Mouse (Mus musculus) kidney, postnatal 0 days (tissue): ENCODE measurements around the gene N4bp1. TPM values are rescaled to one million over a fixed set of nuclear protein-coding genes. Genes with fewer than 3 reads are reported as not detected.

ENCODE experiments used
- ATAC-seq: fragments of 200-750 bp; cut with Nextera tagmentation; replicated peaks from 2 replicates; pipeline ENCODE4 v1.8.0; 2017; ENCODE audit warnings: low read depth, moderate number of reproducible peaks, moderate TSS enrichment, moderate library complexity; ENCODE audit not compliant: low FRiP score
- DNase-seq: peaks from one replicate; pipeline ENCODE4 v3.0.0-alpha.2; 2016; ENCODE audit warnings: low spot score
- H3K27ac ChIP-seq: fragments of 300-500 bp; sonication (generic); 2 replicates; pipeline ENCODE4 v1.5.1; 2014; ENCODE audit warnings: mild to moderate bottlenecking
- H3K27me3 ChIP-seq: fragments of 300-500 bp; sonication (generic); 2 replicates; pipeline ENCODE4 v1.6.1; 2014; ENCODE audit warnings: low read length, mixed read lengths; ENCODE audit not compliant: insufficient read depth
- H3K36me3 ChIP-seq: fragments of 300-500 bp; sonication (generic); 2 replicates; pipeline ENCODE4 v1.6.1; 2014; ENCODE audit warnings: low read length, mixed read lengths; ENCODE audit not compliant: insufficient read depth
- H3K4me1 ChIP-seq: fragments of 300-500 bp; sonication (generic); replicated peaks from 2 replicates; pipeline ENCODE4 v1.6.1; 2014; ENCODE audit warnings: antibody characterized with exemption, low read length, mixed read lengths; ENCODE audit not compliant: insufficient read depth
- H3K4me2 ChIP-seq: fragments of 300-500 bp; sonication (generic); 2 replicates; pipeline ENCODE4 v1.6.1; 2014; ENCODE audit warnings: mild to moderate bottlenecking, low read length, moderate library complexity, mixed read lengths
- H3K4me3 ChIP-seq: fragments of 300-500 bp; sonication (generic); replicated peaks from 2 replicates; pipeline ENCODE4 v1.5.1; 2014; ENCODE audit warnings: low read depth, low read length
- H3K9ac ChIP-seq: fragments of 300-500 bp; sonication (generic); 2 replicates; pipeline ENCODE4 v1.6.1; 2014; ENCODE audit warnings: low read depth, low read length
- H3K9me3 ChIP-seq: fragments of 300-500 bp; sonication (generic); replicated peaks from 2 replicates; pipeline ENCODE4 v1.6.1; 2016; ENCODE audit warnings: low read length, inconsistent platforms, mixed read lengths
- CTCF ChIP-seq: IDR thresholded peaks from 2 replicates; pipeline ENCODE4 v1.5.1; 2016; ENCODE audit warnings: antibody characterized with exemption, low read depth, mild to moderate bottlenecking, moderate library complexity
- WGBS: fragments of 180-500 bp; shearing (Covaris S2); extraction: QIAGEN DNeasy Blood & Tissue Kit; methylation state at CpG from one replicate; pipeline ENCODE4 v1.1.7; 2014; 5-methylcytosine and 5-hydroxymethylcytosine counted together
- polyA plus RNA-seq: library from polyadenylated mRNA; unstranded; fragments of >200 nt; fragmentation: Nextera tagmentation; extraction: Ambion mirVana; gene quantifications from 2 replicates; pipeline ENCODE4 v1.2.1, GENCODE M21; 2015

N4bp1 gene
- polyA plus RNA-seq, 1 experiment from 2014 or later: 6.3 TPM

DNA sequence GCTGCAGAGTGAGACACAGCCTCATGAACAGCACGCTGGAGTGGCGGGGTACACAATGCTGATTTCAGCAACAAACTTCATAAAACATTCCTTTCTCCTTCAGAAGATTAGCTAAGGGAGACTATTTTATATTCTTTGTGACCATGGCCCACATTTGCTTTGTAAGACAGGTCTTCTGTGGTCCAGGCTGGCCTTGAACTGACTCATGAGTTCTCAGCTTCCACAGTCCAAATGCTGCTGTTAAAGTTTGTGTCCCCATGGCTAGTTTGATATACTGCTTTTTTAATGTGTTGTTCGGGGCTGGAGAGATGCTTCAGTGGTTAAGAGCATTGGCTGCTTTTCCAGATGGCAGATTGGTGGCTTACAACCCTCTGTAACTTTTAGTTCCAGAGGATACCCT is 17.0 kb downstream of the N4bp1 start:
- 59% methylated on average over 3 of the region's 3 CpGs for WGBS
- TF ChIP-seq CTCF: no peak
- no peak overlapping the region for H3K4me3 ChIP-seq
- H3K9ac ChIP-seq: no peak overlapping the region
- no peak for ATAC-seq
- no peak for DNase-seq
- H3K27me3 ChIP-seq: no peaks in the 10 kb centered on the region
- H3K4me2 ChIP-seq: no peak overlapping the region
- no peak overlapping the region for H3K27ac ChIP-seq
- H3K9me3 ChIP-seq: no peaks in the 10 kb centered on the region
- no peaks in the 10 kb centered on the region for H3K36me3 ChIP-seq
- peaks cover 5% of the 10 kb centered on the region; the same call in 1 of the 2 replicates for H3K4me1 ChIP-seq

DNA sequence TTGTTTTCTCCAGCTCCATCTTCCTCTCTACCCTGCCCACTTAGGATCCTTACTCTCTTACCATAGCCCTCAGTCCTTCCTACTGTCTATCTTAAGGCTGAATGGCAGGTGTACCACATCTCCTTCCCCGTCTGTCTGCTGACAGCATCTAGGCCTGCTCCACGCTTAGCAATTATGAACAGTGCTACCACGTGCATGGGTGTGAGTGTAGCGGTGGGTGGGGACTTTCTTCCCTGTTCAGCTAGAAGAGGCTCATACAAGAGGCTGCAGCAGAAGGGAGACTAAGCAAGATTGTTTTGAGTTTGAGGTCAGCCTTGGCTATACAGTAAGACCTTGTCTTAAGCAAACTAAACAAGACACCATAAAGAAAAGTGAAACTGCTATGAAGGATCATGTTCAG is 20.3 kb downstream of the N4bp1 start:
- Histone ChIP-seq H3K27me3 (no peaks in the 10 kb centered on the region), H3K4me1 (no peaks in the 10 kb centered on the region), H3K9me3 (no peaks in the 10 kb centered on the region), H3K4me3 (no peak overlapping the region), H3K4me2 (no peak overlapping the region), H3K9ac (no peak overlapping the region), H3K27ac (no peak overlapping the region), H3K36me3 (peaks cover 7% of the 10 kb centered on the region; the same call in 1 of the 2 replicates)
- ATAC-seq (no peak), DNase-seq (no peak)
- TF ChIP-seq CTCF: no peak
- WGBS: 68% methylated on average over 4 of the region's 4 CpGs

DNA sequence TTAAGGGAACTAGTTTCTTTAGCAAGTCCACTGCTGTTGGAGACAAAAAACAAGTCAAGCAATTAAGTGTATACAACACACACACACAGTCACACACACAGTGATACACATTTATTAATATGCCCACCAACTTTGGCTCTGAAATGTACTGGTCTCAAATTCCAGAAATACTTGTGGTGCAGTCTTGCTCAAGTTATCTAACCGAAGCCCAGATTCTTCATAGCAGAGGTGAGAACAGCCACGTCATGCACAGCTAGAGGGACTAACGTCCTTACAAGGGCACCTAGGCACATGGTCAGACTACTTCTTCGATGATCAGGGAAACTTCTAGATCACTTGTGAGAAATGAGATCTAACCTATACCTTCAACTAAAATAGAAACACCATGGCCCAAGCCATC is 22.2 kb downstream of the N4bp1 start:
- DNase-seq: no peak
- H3K4me2 ChIP-seq: no peak overlapping the region
- H3K27me3 ChIP-seq: no peaks in the 10 kb centered on the region
- TF ChIP-seq CTCF: no peak
- peaks cover 8% of the 10 kb centered on the region; the same call in 1 of the 2 replicates for H3K36me3 ChIP-seq
- no peak for ATAC-seq
- WGBS: 71% methylated on average over 4 of the region's 4 CpGs
- no peaks in the 10 kb centered on the region for H3K4me1 ChIP-seq
- H3K4me3 ChIP-seq: no peak overlapping the region
- no peak overlapping the region for H3K9ac ChIP-seq
- H3K9me3 ChIP-seq: no peaks in the 10 kb centered on the region
- no peak overlapping the region for H3K27ac ChIP-seq

DNA sequence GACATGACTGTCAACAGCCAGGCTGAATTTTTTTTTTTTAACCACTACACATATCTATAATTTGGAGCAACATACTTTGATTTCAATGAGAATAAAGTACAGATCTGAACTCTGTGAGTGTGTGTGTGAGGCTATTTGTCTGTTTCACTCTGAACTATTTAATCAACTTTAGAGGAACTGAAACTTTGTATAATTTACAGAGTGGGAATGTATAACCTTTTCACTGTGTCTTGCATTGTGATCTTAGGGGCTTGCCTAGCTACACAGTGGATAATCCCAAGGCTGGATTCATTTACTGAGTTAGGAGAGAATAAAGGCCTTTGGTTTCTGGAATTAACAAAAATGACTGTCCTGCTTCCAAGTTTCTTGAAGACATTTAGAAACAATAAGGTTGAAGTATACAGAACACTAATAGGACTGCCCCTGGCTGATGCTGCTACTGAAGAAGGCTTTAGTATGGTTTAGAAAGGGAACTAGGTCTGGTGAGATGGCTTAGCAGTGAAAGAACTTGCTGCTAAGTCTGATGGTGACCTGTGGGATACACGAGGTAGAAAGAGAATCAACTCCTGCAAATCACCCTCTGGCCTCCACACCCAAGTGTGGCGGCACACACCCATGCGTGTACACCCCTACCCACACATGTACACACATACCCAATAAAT is 22.8 kb downstream of the N4bp1 start:
- no peak overlapping the region for H3K4me2 ChIP-seq
- WGBS: 85% methylated on average over 3 of the region's 3 CpGs
- DNase-seq: no peak
- ATAC-seq: no peak
- no peak overlapping the region for H3K4me3 ChIP-seq
- H3K9ac ChIP-seq: no peak overlapping the region
- no peak for TF ChIP-seq CTCF
- H3K4me1 ChIP-seq: no peaks in the 10 kb centered on the region
- no peak overlapping the region for H3K27ac ChIP-seq
- peaks cover 8% of the 10 kb centered on the region; the same call in 1 of the 2 replicates for H3K36me3 ChIP-seq
- H3K9me3 ChIP-seq: no peaks in the 10 kb centered on the region
- no peaks in the 10 kb centered on the region for H3K27me3 ChIP-seq

DNA sequence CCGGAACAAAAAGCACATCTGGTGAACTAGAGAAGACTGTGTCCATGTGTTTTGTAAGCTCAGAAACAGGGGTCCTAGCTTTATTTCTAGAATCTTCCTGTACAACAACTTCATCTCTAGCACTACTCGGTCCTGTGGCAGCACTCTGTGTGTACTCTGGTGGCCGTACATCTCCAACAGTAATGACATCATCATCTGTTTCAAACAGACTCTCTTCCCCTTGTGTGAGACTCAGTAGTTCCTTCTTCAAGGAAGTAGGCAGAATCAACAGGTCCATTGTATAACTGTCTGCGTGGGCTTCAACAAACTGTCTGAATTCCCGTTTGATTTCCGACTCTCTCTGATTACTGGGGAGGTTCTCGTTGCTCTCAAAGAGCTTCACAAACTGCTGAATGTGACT is 23.5 kb downstream of the N4bp1 start:
- WGBS: 78% methylated on average over 7 of the region's 7 CpGs
- no peak for TF ChIP-seq CTCF
- Histone ChIP-seq H3K36me3 (peaks cover 8% of the 10 kb centered on the region; the same call in 1 of the 2 replicates), H3K4me3 (no peak overlapping the region), H3K4me1 (no peaks in the 10 kb centered on the region), H3K4me2 (no peak overlapping the region), H3K9me3 (no peaks in the 10 kb centered on the region), H3K27me3 (no peaks in the 10 kb centered on the region), H3K27ac (no peak overlapping the region), H3K9ac (no peak overlapping the region)
- no peak for ATAC-seq
- DNase-seq: no peak

DNA sequence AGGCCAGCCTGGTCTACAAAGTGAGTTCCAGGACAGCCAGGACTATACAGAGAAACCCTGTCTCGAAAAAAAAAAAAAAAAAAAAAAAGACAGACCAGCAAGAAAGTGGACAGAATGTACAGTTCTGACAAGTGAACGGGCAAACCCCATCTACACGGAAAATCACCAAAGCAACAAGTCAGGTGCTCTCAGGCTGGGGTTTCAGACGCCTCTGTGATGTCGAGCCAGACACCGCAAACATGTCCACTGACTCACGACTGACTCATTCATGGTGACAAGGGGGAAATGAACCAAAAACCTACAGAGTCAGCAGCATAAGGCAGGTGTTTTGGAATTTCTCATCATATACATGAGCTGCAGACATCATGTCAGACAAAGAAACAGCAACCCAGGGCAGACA is 28.8 kb downstream of the N4bp1 start:
- no peak overlapping the region for H3K4me3 ChIP-seq
- no peak for ATAC-seq
- no peaks in the 10 kb centered on the region for H3K27me3 ChIP-seq
- WGBS: 69% methylated on average over 6 of the region's 7 CpGs
- TF ChIP-seq CTCF: no peak
- peaks cover 13% of the 10 kb centered on the region; the same call in 1 of the 2 replicates for H3K36me3 ChIP-seq
- no peaks in the 10 kb centered on the region for H3K9me3 ChIP-seq
- no peak overlapping the region for H3K27ac ChIP-seq
- H3K9ac ChIP-seq: no peak overlapping the region
- no peak overlapping the region for H3K4me2 ChIP-seq
- no peak for DNase-seq
- H3K4me1 ChIP-seq: no peaks in the 10 kb centered on the region

DNA sequence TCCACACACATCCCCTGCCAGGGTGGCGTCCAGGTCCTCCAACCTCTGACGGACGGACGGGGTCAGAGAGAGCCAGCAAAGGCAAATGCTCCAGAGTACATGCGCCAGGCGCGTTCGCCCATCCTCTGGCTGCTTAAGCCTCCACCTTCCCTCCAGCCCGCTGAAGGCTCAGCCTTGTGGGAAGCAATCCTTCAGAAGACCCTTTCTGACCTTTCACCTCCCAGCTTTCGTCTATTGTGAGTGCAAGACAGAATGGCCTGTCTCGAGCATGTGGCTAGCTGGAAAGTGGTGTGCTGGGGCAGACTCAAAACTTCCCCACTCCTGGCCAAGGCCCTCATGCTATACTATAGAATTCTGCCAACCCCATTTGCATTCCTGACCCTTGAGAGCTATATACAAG is 30.4 kb downstream of the N4bp1 start:
- 74% methylated on average over 11 of the region's 11 CpGs for WGBS
- Histone ChIP-seq H3K4me2 (no peak overlapping the region), H3K9ac (no peak overlapping the region), H3K27ac (no peak overlapping the region), H3K4me3 (no peak overlapping the region), H3K9me3 (no peaks in the 10 kb centered on the region), H3K4me1 (no peaks in the 10 kb centered on the region), H3K27me3 (no peaks in the 10 kb centered on the region), H3K36me3 (0 out of 2 replicates have a peak, but pooled peaks cover 5% of the 10 kb centered on the region)
- no peak for TF ChIP-seq CTCF
- no peak for ATAC-seq
- DNase-seq: no peak
